Mouse (Mus musculus) embryonic facial prominence, embryonic 14.5 days (tissue): ENCODE measurements around the gene Olfr325. TPM values are rescaled to one million over a fixed set of nuclear protein-coding genes. Genes with fewer than 3 reads are reported as not detected.

ENCODE experiments used
- ATAC-seq: fragments of 200-750 bp; cut with Nextera tagmentation; 2 replicates; pipeline ENCODE4 v1.8.0; 2017; ENCODE audit warnings: low read depth, moderate number of reproducible peaks, moderate TSS enrichment
- DNase-seq: peaks from one replicate; pipeline ENCODE4 v3.0.0-alpha.2; 2015; ENCODE audit warnings: low spot score
- H3K27ac ChIP-seq: fragments of 300-500 bp; sonication (generic); replicated peaks from 2 replicates; pipeline ENCODE4 v1.5.1; 2014; ENCODE audit warnings: low read depth, mild to moderate bottlenecking, low read length, moderate library complexity
- H3K27me3 ChIP-seq: fragments of 300-500 bp; sonication (generic); replicated peaks from 2 replicates; pipeline ENCODE4 v1.6.1; 2014; ENCODE audit warnings: low read length; ENCODE audit not compliant: control insufficient read depth, insufficient read depth
- H3K36me3 ChIP-seq: fragments of 300-500 bp; sonication (generic); 2 replicates; pipeline ENCODE4 v1.6.1; 2014; ENCODE audit warnings: low read length, mixed read lengths; ENCODE audit not compliant: control insufficient read depth, insufficient read depth
- H3K4me1 ChIP-seq: fragments of 300-500 bp; sonication (generic); 2 replicates; pipeline ENCODE4 v1.6.1; 2014; ENCODE audit warnings: antibody characterized with exemption, low read length; ENCODE audit not compliant: control insufficient read depth, insufficient read depth
- H3K4me2 ChIP-seq: fragments of 300-500 bp; sonication (generic); 2 replicates; pipeline ENCODE4 v1.6.1; 2014; ENCODE audit warnings: low read depth, mild to moderate bottlenecking, low read length, moderate library complexity, mixed read lengths
- H3K4me3 ChIP-seq: fragments of 300-500 bp; sonication (generic); 2 replicates; pipeline ENCODE4 v1.5.1; 2014; ENCODE audit warnings: low read depth, mild to moderate bottlenecking, low read length
- H3K9ac ChIP-seq: fragments of 300-500 bp; sonication (generic); 2 replicates; pipeline ENCODE4 v1.6.1; 2014; ENCODE audit warnings: low read depth, mild to moderate bottlenecking, low read length, moderate library complexity, mixed read lengths
- H3K9me3 ChIP-seq: fragments of 300-500 bp; sonication (generic); 2 replicates; pipeline ENCODE4 v1.6.1; 2016; ENCODE audit warnings: low read length; ENCODE audit not compliant: control insufficient read depth
- WGBS: fragments of 180-500 bp; shearing (Covaris S2); extraction: QIAGEN DNeasy Blood & Tissue Kit; methylation state at CpG from one replicate; pipeline ENCODE4 v1.1.7; 2014; 5-methylcytosine and 5-hydroxymethylcytosine counted together
- polyA plus RNA-seq: library from polyadenylated mRNA; unstranded; fragments of >200 nt; fragmentation: Nextera tagmentation; extraction: Ambion mirVana; gene quantifications from 2 replicates; pipeline ENCODE4 v1.2.1, GENCODE M21; 2014

Olfr325 gene
- polyA plus RNA-seq, 1 experiment from 2014 or later: not detected

DNA sequence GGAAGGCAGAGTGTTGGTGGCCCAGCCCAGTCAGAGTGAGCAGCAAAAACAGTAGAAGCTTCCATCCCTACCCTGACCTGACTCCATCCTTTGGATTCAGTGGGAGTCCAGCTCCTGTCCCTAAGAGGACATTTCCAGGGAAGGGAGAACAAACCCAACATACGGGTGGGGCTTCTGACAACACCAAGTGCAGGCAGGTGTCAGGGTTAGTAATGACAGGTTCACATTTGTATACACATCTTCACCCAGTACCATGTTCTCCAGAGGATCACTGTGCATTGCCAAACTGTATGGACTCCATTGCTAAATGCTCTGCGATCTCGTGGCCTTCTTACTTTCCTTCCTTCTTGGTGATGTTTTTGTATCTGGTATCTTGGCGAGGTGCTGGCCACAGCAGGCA is 38.4 kb downstream of the Olfr325 start, which contains the start of gene 2210407C18Rik:
Gene 2210407C18Rik, minus strand, starts transcription at position 101 of the 400 bp plus-strand sequence.
- DNase-seq: no peak
- no peak within 1 kb of the TSS for H3K9ac ChIP-seq
- H3K9me3 ChIP-seq: no peaks in the 10 kb centered on the region
- no peak within 1 kb of the TSS for H3K4me2 ChIP-seq
- no peak within 1 kb of the TSS for H3K4me3 ChIP-seq
- no peak within 1 kb of the TSS for H3K27ac ChIP-seq
- no peaks in the 10 kb centered on the region for H3K36me3 ChIP-seq
- H3K27me3 ChIP-seq: no peaks in the 10 kb centered on the region
- ATAC-seq: no peak
- 96% methylated on average over 4 of the region's 4 CpGs for WGBS
- no peaks in the 10 kb centered on the region for H3K4me1 ChIP-seq

DNA sequence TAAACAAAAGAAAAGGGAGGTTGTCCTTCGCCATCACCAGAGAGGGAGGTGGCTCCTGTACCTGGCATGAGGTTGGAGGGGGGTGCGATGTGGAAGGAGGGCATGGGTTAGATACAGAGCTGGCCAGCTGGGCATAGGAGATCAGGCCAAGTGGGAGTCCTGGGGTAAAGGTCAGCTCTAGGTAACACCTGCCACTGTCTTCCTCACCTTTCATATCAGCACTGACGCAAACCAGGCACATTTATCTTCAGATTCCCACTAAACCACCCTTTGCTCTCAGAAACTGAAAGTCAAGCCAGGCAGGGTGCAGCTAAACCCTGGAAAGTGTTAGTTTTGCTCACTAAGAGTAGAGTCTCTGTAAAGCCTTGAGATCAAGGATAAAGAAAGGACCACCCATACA is 40.8 kb downstream of the Olfr325 start:
- DNase-seq (no peak), ATAC-seq (no peak)
- Histone ChIP-seq H3K4me2 (no peak overlapping the region), H3K9me3 (no peaks in the 10 kb centered on the region), H3K4me3 (no peak overlapping the region), H3K36me3 (no peaks in the 10 kb centered on the region), H3K27me3 (no peaks in the 10 kb centered on the region), H3K27ac (no peak overlapping the region), H3K9ac (no peak overlapping the region), H3K4me1 (no peaks in the 10 kb centered on the region)
- WGBS: 70% methylated on average over 3 of the region's 3 CpGs

DNA sequence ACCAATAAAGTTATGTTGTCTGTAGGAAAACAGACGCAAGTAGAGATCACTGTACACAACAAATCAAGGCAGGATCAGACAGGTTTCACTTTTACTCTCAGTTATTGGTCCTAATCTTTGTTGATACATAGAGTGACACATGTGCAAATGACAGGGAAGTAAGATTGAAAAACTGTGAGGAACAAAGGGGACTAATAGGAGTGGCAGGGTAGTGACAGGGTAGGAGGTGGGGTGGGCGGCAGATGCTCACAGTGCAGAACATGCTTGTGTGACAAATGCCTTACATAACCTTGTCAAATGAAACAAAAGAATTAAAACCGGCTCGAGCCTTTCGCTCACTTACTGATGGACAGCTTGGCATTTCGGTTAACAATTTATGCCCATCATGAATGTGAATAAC is 41.3 kb downstream of the Olfr325 start:
- no peak for ATAC-seq
- Histone ChIP-seq H3K27ac (no peak overlapping the region), H3K36me3 (no peaks in the 10 kb centered on the region), H3K9me3 (no peaks in the 10 kb centered on the region), H3K4me2 (no peak overlapping the region), H3K4me1 (no peaks in the 10 kb centered on the region), H3K27me3 (no peaks in the 10 kb centered on the region), H3K4me3 (no peak overlapping the region), H3K9ac (no peak overlapping the region)
- WGBS: 71% methylated on average over 6 of the region's 6 CpGs
- DNase-seq: no peak

DNA sequence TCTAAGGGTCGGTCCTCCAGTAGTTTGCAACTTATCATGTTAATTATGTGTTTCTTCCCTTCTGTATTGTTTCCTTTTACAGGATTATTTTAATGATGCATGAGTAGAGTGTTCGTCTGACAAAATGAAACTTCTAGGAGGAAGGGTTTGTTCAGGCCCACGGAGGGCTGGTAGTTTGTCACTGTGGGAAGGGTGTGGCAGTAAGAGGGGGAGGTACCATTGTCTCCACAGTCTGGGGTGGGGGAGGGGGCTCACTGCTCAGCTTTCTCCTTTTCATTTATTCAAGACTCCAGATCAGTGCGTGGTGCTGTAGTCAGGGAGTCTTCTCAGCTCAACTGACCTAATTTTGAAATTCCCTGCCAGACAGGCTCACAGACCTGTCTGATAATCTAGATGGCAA is 48.6 kb downstream of the Olfr325 start:
- Histone ChIP-seq H3K27ac (no peak overlapping the region), H3K36me3 (no peaks in the 10 kb centered on the region), H3K4me3 (no peak overlapping the region), H3K4me1 (no peaks in the 10 kb centered on the region), H3K9me3 (no peaks in the 10 kb centered on the region), H3K4me2 (no peak overlapping the region), H3K9ac (no peak overlapping the region), H3K27me3 (no peaks in the 10 kb centered on the region)
- ATAC-seq (no peak), DNase-seq (no peak)
- 57% methylated on average over 4 of the region's 4 CpGs for WGBS

DNA sequence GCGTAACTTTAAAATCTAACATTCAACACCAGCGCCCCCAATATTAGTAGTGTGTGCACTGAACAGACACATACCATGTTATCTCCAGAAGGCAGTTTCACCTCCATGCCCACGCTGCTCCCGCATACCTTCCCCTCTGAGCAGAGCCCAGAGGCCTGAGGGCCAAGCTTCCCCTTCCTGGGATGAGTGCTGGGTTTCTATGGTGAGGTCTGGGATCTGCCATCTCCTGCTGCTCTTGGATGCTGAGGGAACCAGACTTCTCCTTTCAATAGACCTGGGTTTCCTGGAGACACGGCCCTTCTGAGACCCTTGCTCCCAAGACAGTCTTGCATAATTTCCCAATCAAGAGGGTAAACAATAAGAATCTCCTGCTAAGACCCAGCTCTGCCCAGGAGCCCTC is 52.9 kb downstream of the Olfr325 start, which contains the start of gene Olfr323:
Gene Olfr323, minus strand, starts transcription at position 101 of the 400 bp plus-strand sequence.
- Histone ChIP-seq H3K27ac (no peak within 1 kb of the TSS), H3K9ac (no peak within 1 kb of the TSS), H3K4me1 (no peaks in the 10 kb centered on the region), H3K4me3 (no peak within 1 kb of the TSS), H3K27me3 (no peaks in the 10 kb centered on the region), H3K36me3 (no peaks in the 10 kb centered on the region), H3K9me3 (no peaks in the 10 kb centered on the region), H3K4me2 (no peak within 1 kb of the TSS)
- no peak for ATAC-seq
- 81% methylated on average over 5 of the region's 5 CpGs for WGBS
- DNase-seq: no peak

Other genes starting within 250 kb of the Olfr325 start
- gene Zfp672, start 247.4 kb upstream of the Olfr325 start, polyA plus RNA-seq: 42.3 TPM in 2 replicates
- gene Sh3bp5l, start 247.0 kb upstream of the Olfr325 start, polyA plus RNA-seq: 23.2 and 27.3 TPM in 2 replicates
- gene Lypd8, start 198.7 kb upstream of the Olfr325 start, polyA plus RNA-seq: not detected in 2 replicates
- gene 1810065E05Rik, start 156.6 kb upstream of the Olfr325 start, polyA plus RNA-seq: not detected in 2 replicates
- gene Gm12253, start 145.2 kb upstream of the Olfr325 start, polyA plus RNA-seq: not detected in 2 replicates
- gene Lypd9, start 124.8 kb upstream of the Olfr325 start, polyA plus RNA-seq: not detected in 2 replicates
- 0.13 and 0.15 TPM in 2 replicates for gene Olfr30, start 115.5 kb upstream of the Olfr325 start, polyA plus RNA-seq
- gene Olfr332, start 85.2 kb upstream of the Olfr325 start, polyA plus RNA-seq: 0.11 and 0.12 TPM in 2 replicates
- gene Olfr331, start 75.2 kb upstream of the Olfr325 start, polyA plus RNA-seq: not detected in 2 replicates
- 0.30 and 0.46 TPM in 2 replicates for gene Olfr330, start 42.9 kb upstream of the Olfr325 start, polyA plus RNA-seq
- gene Olfr329-ps, start 31.3 kb upstream of the Olfr325 start, polyA plus RNA-seq: 0.31 TPM in 1 of 2 replicates, not detected in the other
- gene Olfr328, start 22.1 kb upstream of the Olfr325 start, polyA plus RNA-seq: not detected in 2 replicates
- not detected in 2 replicates for gene Olfr224, start 7.2 kb upstream of the Olfr325 start, polyA plus RNA-seq
- not detected in 2 replicates for gene Olfr324, start 17.4 kb downstream of the Olfr325 start, polyA plus RNA-seq
- not detected in 2 replicates for gene 2210407C18Rik, start 38.3 kb downstream of the Olfr325 start, polyA plus RNA-seq
- gene Olfr323, start 52.8 kb downstream of the Olfr325 start, polyA plus RNA-seq: not detected in 2 replicates
- 0.07 and 0.09 TPM in 2 replicates for gene Trim58, start 62.7 kb downstream of the Olfr325 start, polyA plus RNA-seq
- gene Olfr322, start 81.1 kb downstream of the Olfr325 start, polyA plus RNA-seq: not detected in 2 replicates
- not detected in 2 replicates for gene Olfr320, start 103.4 kb downstream of the Olfr325 start, polyA plus RNA-seq
- 0.33 TPM in 1 of 2 replicates, not detected in the other for gene Olfr319, start 121.4 kb downstream of the Olfr325 start, polyA plus RNA-seq
- not detected in 2 replicates for gene Olfr318, start 146.3 kb downstream of the Olfr325 start, polyA plus RNA-seq
- not detected in 2 replicates for gene Olfr317, start 161.5 kb downstream of the Olfr325 start, polyA plus RNA-seq
- gene Olfr316, start 175.0 kb downstream of the Olfr325 start, polyA plus RNA-seq: not detected in 2 replicates
- gene Olfr315, start 195.5 kb downstream of the Olfr325 start, polyA plus RNA-seq: 0.13 TPM in 1 of 2 replicates, not detected in the other
- gene Olfr314, start 205.2 kb downstream of the Olfr325 start, polyA plus RNA-seq: not detected in 2 replicates
- gene Fam183b, start 224.2 kb downstream of the Olfr325 start, polyA plus RNA-seq: 1.7 and 5.7 TPM in 2 replicates
- 0.07 TPM in 1 of 2 replicates, not detected in the other for gene Olfr313, start 237.3 kb downstream of the Olfr325 start, polyA plus RNA-seq